Mouse (Mus musculus): ENCODE measurements around the gene Adam4. TPM values are rescaled to one million over a fixed set of nuclear protein-coding genes. Genes with fewer than 3 reads are reported as not detected.
"Not testable (repeated sequence)": the region's sequence is repeated elsewhere in the genome, so short reads cannot be mapped to it uniquely, and the experiment has no call there.

Adam4 gene
- not detected in 2 replicates for polyA plus RNA-seq (2012)

DNA sequence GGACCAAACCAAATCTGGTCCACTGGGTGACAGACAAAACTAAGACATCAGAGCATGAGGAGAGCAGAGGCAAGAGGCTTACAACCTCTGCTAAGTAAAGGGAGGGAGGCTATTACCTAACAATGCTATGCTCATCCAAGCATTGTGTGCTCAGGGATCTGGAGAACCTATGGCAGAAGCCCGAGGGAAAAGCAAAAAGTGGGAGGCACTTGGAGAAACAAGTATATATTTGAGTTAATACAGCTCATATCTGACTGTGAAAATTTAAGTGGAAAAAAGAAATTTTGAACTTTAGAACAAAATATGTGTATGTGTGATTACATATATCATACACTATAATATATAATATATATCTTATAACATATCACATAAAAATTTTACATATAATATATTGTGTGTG is at the start of gene Adam4:
Adam4 (minus strand) TSS at position 101 of the 400 bp plus-strand sequence.
- TF ChIP-seq GATA1 (IDR thresholded peaks at IDR 0.05; ENCODE audit: low read length), result no peak

GRCm38 (mm10) chr12:81413211-81413610 is 8.5 kb downstream of the Adam4 start:
- TF ChIP-seq GATA1 (IDR thresholded peaks at IDR 0.05; ENCODE audit: low read length), result no peak

DNA sequence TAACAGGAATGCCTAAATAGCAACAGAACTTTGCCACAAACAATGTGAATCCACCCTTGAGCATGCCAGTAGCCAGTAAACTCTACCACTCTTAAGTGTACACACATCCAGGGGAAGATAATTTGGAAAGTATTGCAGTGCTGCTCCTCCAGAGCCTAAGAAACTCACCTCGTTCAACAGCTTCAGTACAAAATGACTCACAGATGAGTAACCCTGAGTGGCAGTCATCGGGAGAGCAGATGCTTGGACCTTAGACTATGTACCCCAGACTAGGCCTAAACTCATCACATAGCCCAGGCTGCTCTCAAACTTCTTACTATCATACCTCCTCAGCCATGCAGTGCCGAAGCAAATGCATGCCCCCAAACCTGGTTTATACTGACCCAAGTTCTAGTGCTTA is 12.8 kb downstream of the Adam4 start:
- TF ChIP-seq GATA1 (IDR thresholded peaks at IDR 0.05; ENCODE audit: low read length), result no peak

DNA sequence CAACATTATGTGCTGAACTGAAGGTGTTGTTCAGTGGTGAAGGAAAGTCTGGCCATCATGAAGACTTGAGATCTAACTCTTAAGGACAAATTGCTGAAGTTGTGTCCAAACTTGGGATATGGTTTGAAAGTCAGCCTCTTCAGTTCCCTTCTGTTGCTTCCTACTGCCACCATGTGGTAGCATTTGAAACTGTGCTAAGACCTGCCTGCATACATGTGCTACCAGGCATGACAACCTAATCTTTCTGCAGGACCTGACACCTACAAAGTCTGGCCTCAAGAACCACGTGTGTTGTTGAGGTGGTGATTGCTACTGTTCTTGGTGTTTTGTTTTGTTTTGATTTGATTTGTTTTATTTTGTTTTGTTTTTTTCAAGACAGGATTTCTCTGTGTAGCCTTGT is 19.6 kb downstream of the Adam4 start:
- no peak for TF ChIP-seq GATA1 (IDR thresholded peaks at IDR 0.05; ENCODE audit: low read length)

DNA sequence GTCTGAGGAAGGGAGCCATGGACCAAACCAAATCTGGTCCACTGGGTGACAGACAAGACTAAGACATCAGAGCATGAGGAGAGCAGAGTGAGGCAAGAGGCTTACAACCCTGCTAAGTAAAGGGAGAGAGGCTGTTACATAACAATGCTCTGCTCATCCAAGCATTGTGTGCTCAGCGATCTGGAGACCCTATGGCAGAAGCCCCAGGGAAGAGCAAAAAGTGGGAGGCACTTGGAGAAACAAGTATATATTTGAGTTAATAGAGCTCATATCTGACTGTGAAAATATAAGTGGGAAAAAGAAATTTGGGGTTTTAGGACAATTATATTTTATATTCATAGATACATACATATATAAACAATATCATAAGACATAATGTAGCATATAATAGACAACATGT is 42.4 kb downstream of the Adam4 start, which contains the start of gene Gm4787:
Gm4787 (minus strand) TSS at position 101 of the 400 bp plus-strand sequence.
- not testable (repeated sequence) for TF ChIP-seq GATA1 (IDR thresholded peaks at IDR 0.05; ENCODE audit: low read length)

Other genes with a start within 250 kb of the Adam4 start
- gene Slc8a3, start 88.8 kb downstream of the Adam4 start, polyA plus RNA-seq (2012), result not detected in 2 replicates
- not detected in 2 replicates for gene Gm4787, start 42.5 kb downstream of the Adam4 start, polyA plus RNA-seq (2012)
- 6.2 and 69.5 TPM in 2 replicates for gene Cox16, start 63.2 kb upstream of the Adam4 start, polyA plus RNA-seq (2012)
- 28.7 and 68.7 TPM in 2 replicates for gene Gm20498, start 111.0 kb upstream of the Adam4 start, polyA plus RNA-seq (2012)
- 2.0 and 2.4 TPM in 2 replicates for gene Synj2bp, start 111.0 kb upstream of the Adam4 start, polyA plus RNA-seq (2012)
- gene Adam21, start 146.5 kb upstream of the Adam4 start, polyA plus RNA-seq (2012), result not detected in 2 replicates
- 1.0 and 2.4 TPM in 2 replicates for gene Med6, start 173.1 kb upstream of the Adam4 start, polyA plus RNA-seq (2012)
- not detected in 2 replicates for gene Ttc9, start 209.3 kb upstream of the Adam4 start, polyA plus RNA-seq (2012)